Mouse (Mus musculus) midbrain, embryonic 14.5 days (tissue): Measurements from ENCODE around the gene Grin2d. TPM values are rescaled to one million over a fixed set of nuclear protein-coding genes. Genes with fewer than 3 reads are reported as not detected.

ENCODE experiments used
- ATAC-seq: fragments of 200-750 bp; cut with Nextera tagmentation; 2 replicates; pipeline ENCODE4 v1.8.0; 2017; ENCODE audit warnings: moderate number of reproducible peaks, moderate library complexity; ENCODE audit not compliant: low FRiP score, low TSS enrichment
- DNase-seq: peaks from one replicate; pipeline ENCODE4 v3.0.0-alpha.2; 2015
- H3K27ac ChIP-seq: fragments of 300-500 bp; sonication (generic); replicated peaks from 2 replicates; pipeline ENCODE4 v1.5.1; 2014; ENCODE audit warnings: mild to moderate bottlenecking, low read depth, low read length, moderate library complexity
- H3K27me3 ChIP-seq: fragments of 300-500 bp; sonication (generic); 2 replicates; pipeline ENCODE4 v1.6.1; 2014; ENCODE audit warnings: low read length, control low read depth, mixed read lengths; ENCODE audit not compliant: control insufficient read depth, insufficient read depth
- H3K36me3 ChIP-seq: fragments of 300-500 bp; sonication (generic); 2 replicates; pipeline ENCODE4 v1.6.1; 2014; ENCODE audit warnings: low read length, control low read depth; ENCODE audit not compliant: control insufficient read depth, insufficient read depth
- H3K4me1 ChIP-seq: fragments of 300-500 bp; sonication (generic); 2 replicates; pipeline ENCODE4 v1.6.1; 2014; ENCODE audit warnings: mild to moderate bottlenecking, antibody characterized with exemption, low read length, control low read depth; ENCODE audit not compliant: control insufficient read depth, insufficient read depth
- H3K4me2 ChIP-seq: fragments of 300-500 bp; sonication (generic); 2 replicates; pipeline ENCODE4 v1.6.1; 2014; ENCODE audit warnings: mild to moderate bottlenecking, low read length, moderate library complexity
- H3K4me3 ChIP-seq: fragments of 300-500 bp; sonication (generic); replicated peaks from 2 replicates; pipeline ENCODE4 v1.5.1; 2014; ENCODE audit warnings: low read depth, low read length
- H3K9ac ChIP-seq: fragments of 300-500 bp; sonication (generic); replicated peaks from 2 replicates; pipeline ENCODE4 v1.6.1; 2014; ENCODE audit warnings: mild to moderate bottlenecking, low read length, moderate library complexity
- H3K9me3 ChIP-seq: fragments of 300-500 bp; sonication (generic); 2 replicates; pipeline ENCODE4 v1.6.1; 2016; ENCODE audit warnings: low read length, control low read depth, mixed read lengths; ENCODE audit not compliant: control insufficient read depth
- WGBS: fragments of 180-500 bp; shearing (Covaris S2); extraction: QIAGEN DNeasy Blood & Tissue Kit; methylation state at CpG from one replicate; pipeline ENCODE4 v1.1.7; 2014; 5-methylcytosine and 5-hydroxymethylcytosine counted together
- polyA plus RNA-seq: library from polyadenylated mRNA; unstranded; fragments of >200 nt; fragmentation: Nextera tagmentation; extraction: Ambion mirVana; gene quantifications from 2 replicates; pipeline ENCODE4 v1.2.1, GENCODE M21; 2014

Gene Grin2d
- polyA plus RNA-seq, 1 experiment from 2014 or later, result 2.3 TPM

DNA sequence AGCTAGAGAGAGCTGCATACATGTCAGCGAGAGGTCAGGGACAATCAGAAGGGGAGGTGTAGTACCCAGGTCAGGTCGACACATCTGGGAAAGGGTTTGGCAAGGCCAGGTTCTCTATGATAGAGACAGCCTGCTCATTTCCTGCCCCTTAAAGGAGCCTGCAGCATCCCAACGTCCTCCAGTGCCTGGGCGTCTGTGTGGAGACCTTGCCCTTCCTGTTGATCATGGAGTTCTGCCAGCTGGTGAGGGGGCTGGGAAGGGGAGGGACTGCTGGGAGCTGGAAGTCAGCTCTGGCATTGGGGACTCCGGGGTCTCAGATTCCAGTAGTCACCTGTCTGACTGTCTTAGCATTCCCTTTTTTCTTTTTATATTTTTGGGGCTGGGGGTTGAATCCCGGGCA lies 87.5 kb downstream of the Grin2d start:
- Histone ChIP-seq H3K4me3 (no peak overlapping the region), H3K36me3 (peaks cover 87% of the 10 kb centered on the region), H3K27me3 (no peaks in the 10 kb centered on the region), H3K4me1 (peaks cover 15% of the 10 kb centered on the region), H3K27ac (no peak overlapping the region), H3K9ac (no peak overlapping the region), H3K9me3 (no peaks in the 10 kb centered on the region), H3K4me2 (no peak overlapping the region)
- WGBS, result 88% methylated on average over 6 of the region's 6 CpGs
- DNase-seq (no peak), ATAC-seq (no peak)

- Histone ChIP-seq H3K27ac (no peak overlapping the region), H3K9me3 (no peaks in the 10 kb centered on the region), H3K27me3 (no peaks in the 10 kb centered on the region), H3K4me2 (peak overlapping the region; percentile 90), H3K36me3 (peaks cover 57% of the 10 kb centered on the region), H3K4me3 (no peak overlapping the region), H3K9ac (no peak overlapping the region), H3K4me1 (peaks cover 20% of the 10 kb centered on the region)
- DNase-seq (no peak), ATAC-seq (no peak)
- WGBS, result 88% methylated on average over 22 of the region's 22 CpGs
Measured at GRCm38 (mm10) chr7:45787642-45788041, 90.5 kb downstream of the Grin2d start.

- Histone ChIP-seq H3K9ac (peak overlapping the region; percentile 88), H3K4me3 (peak overlapping the region; percentile 83), H3K9me3 (no peaks in the 10 kb centered on the region), H3K4me1 (peaks cover 20% of the 10 kb centered on the region), H3K27ac (peak overlapping the region; percentile 99), H3K36me3 (peaks cover 49% of the 10 kb centered on the region), H3K27me3 (no peaks in the 10 kb centered on the region), H3K4me2 (peak overlapping the region; percentile 90)
- DNase-seq, result peak; percentile 77
- no peak for ATAC-seq
- WGBS, result 12% methylated on average over 17 of the region's 17 CpGs
Measured at GRCm38 (mm10) chr7:45786661-45787413, 91.3 kb downstream of the Grin2d start.

DNA sequence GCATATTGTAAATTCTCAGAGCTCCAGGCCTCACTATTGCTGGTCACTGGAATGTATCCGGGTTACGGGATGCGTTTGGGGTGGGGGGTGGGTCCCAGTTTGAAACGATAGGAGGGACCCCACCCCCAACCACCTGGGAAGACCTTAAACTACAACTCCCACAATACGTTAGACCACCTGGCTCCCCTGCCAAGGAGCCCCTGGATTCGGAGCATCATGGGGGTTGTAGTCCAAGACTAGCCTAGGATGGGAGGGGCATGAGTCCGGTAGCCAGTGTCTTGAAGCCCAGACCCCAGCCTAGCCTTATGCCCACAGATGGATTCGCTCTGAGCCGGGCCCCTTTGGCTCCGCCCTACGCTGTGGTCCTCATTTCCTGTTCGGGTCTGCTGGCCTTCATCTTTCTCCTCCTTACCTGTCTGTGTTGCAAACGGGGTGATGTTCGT lies 92.0 kb downstream of the Grin2d start:
- Histone ChIP-seq H3K4me3 (peak overlapping the region; percentile 83), H3K27me3 (no peaks in the 10 kb centered on the region), H3K4me2 (peak overlapping the region; percentile 90), H3K27ac (peak overlapping the region; percentile 99), H3K9ac (peak overlapping the region; percentile 88), H3K36me3 (peaks cover 42% of the 10 kb centered on the region), H3K4me1 (peaks cover 20% of the 10 kb centered on the region), H3K9me3 (no peaks in the 10 kb centered on the region)
- DNase-seq (peak; percentile 87), ATAC-seq (peak; percentile 24; the same call in 1 of the 2 replicates)
- under 1% methylated on average over 14 of the region's 14 CpGs for WGBS

DNA sequence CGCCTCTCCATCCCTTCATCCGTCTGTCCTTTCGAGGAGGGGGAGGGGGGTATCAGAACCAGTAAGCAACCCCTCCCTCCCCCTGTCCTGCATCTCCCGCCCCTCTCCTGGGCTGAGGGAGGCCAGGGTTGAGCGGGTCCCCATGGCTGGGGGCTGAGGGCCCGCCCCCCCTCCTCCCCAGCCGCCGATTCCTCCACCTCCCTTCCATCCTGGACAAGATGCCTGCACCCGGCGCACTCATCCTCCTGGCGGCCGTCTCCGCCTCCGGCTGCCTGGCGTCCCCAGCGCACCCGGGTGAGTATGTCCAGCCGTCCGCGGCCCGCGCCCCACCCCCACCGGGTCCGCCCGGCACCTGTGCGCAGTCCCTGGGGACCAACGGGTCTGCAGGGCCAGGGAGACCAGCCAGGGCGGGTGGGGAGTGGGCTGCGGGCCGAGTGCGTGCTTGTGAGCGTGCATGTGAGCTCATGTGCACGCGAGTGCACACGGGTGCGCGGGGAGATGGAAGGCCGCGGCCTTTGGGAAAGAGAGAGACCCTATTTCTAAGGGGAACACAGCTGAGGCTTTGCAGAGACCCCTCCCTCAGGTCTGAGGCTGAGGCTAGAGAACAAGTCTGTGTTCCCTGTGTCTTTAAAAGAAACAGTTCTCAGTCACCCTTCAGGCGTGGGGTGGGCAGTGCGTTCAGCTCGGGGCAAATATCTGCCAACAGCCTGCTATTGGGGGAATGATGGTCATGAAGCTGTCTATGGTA lies 92.6 kb downstream of the Grin2d start:
- H3K27me3 ChIP-seq, result no peaks in the 10 kb centered on the region
- H3K9me3 ChIP-seq, result no peaks in the 10 kb centered on the region
- H3K36me3 ChIP-seq, result peaks cover 36% of the 10 kb centered on the region
- WGBS, result under 1% methylated on average over 40 of the region's 42 CpGs
- DNase-seq (no peak), ATAC-seq (peak; percentile 3; the same call in 1 of the 2 replicates)
- peaks cover 20% of the 10 kb centered on the region for H3K4me1 ChIP-seq
- H3K4me2 ChIP-seq, result peak overlapping the region; percentile 90
- peak overlapping the region; percentile 88 for H3K9ac ChIP-seq
- peak overlapping the region; percentile 99 for H3K27ac ChIP-seq
- H3K4me3 ChIP-seq, result peak overlapping the region; percentile 83

- Histone ChIP-seq H3K36me3 (peaks cover 28% of the 10 kb centered on the region), H3K27me3 (no peaks in the 10 kb centered on the region), H3K9ac (peak within 1 kb of the TSS; percentile 88), H3K4me2 (peak within 1 kb of the TSS; percentile 90), H3K9me3 (no peaks in the 10 kb centered on the region), H3K4me1 (peaks cover 20% of the 10 kb centered on the region), H3K27ac (peak within 1 kb of the TSS; percentile 99), H3K4me3 (peak within 1 kb of the TSS; percentile 83)
- DNase-seq (peak; percentile 99), ATAC-seq (peak; percentile 78)
- 11% methylated on average over 20 of the region's 20 CpGs for WGBS
Measured at GRCm38 (mm10) chr7:45784524-45785372, 93.4 kb downstream of the Grin2d start, which contains the start of gene Sult2b1. Gene Sult2b1, minus strand, starts transcription at chr7:45784669.

DNA sequence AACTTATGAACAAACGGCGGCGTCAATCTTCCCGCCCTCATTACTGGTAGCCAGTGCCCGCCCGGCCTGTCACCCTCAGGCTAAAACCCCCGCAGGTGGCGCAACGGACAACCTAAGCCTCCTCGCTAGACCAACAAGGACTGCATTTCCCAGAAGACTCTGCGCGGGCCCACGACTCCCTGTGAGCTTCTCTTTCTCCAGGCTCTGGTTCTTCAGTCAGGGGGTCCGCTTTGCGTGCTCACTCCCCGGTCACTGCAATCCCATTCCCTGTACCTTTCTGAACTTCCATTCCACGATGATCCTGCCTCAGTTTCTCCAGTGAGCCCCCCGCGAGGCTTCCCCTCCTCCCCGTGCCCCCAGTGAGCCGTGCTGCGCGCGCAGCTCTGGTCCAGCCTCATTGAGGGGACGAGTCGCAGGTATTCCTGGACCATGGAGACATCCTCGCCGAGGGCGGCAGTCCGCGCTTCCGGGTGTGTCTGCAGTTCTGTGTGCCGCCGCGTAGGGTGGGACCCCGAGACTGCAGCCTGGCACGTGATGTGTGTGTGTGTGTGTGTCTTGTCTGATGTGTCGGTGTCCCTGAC lies 94.6 kb downstream of the Grin2d start, which contains the start of gene Lmtk3:
Gene Lmtk3 (plus strand): TSS at position 228 of the 581 bp plus-strand sequence.
- Histone ChIP-seq H3K4me2 (peak within 1 kb of the TSS; percentile 90), H3K4me1 (peaks cover 20% of the 10 kb centered on the region), H3K27ac (peak within 1 kb of the TSS; percentile 99), H3K27me3 (no peaks in the 10 kb centered on the region), H3K9me3 (no peaks in the 10 kb centered on the region), H3K4me3 (peak within 1 kb of the TSS; percentile 83), H3K9ac (peak within 1 kb of the TSS; percentile 88), H3K36me3 (peaks cover 16% of the 10 kb centered on the region)
- ATAC-seq (peak; percentile 57), DNase-seq (peak; percentile 91)
- WGBS, result under 1% methylated on average over 38 of the region's 38 CpGs

DNA sequence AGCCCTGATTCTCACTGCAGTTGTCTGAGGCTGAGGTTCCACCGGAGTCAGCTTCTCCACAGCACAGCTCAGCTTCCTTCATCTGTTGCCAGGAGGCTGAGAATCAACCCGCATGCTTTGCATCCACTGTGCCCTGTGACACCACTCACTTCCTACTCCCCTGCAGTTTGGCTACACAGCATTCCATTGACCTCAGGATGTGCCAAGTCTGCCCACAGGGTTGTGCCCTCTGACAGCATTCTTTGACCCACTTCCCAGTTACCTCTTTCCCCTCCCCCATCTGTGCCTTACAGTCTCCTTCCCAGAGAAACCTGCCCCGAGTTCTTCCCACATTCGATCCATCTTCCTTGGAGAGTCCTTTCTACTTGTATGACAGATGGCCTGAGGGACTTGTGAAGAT lies 95.9 kb downstream of the Grin2d start:
- DNase-seq (no peak), ATAC-seq (no peak)
- Histone ChIP-seq H3K4me1 (peaks cover 17% of the 10 kb centered on the region), H3K9me3 (no peaks in the 10 kb centered on the region), H3K9ac (no peak overlapping the region), H3K27me3 (no peaks in the 10 kb centered on the region), H3K4me2 (no peak overlapping the region), H3K36me3 (peaks cover 3% of the 10 kb centered on the region), H3K4me3 (no peak overlapping the region), H3K27ac (no peak overlapping the region)
- 76% methylated on average over 4 of the region's 4 CpGs for WGBS
